Mouse (Mus musculus) right cerebral cortex, postnatal 36 days (tissue): ENCODE data around the gene Spats2l.

Experiments used
- DNase-seq, 2 experiments: peaks; one replicate each; pipeline ENCODE4 v3.0.0; 2022; ENCODE audit warnings: low spot score in 2 of 2, mixed read lengths in 1 of 2

The Spats2l gene

GRCm38 (mm10) chr1:57890259-57890902 lies 116.4 kb downstream of the Spats2l start:
- DNase-seq = no peak

GRCm38 (mm10) chr1:57890903-57891267 lies 116.9 kb downstream of the Spats2l start:
- no peak for DNase-seq

GRCm38 (mm10) chr1:57901494-57901893 lies 127.5 kb downstream of the Spats2l start:
- no peak for DNase-seq

- DNase-seq = no peak
Measured at GRCm38 (mm10) chr1:57903793-57904192, 129.8 kb downstream of the Spats2l start.

DNA sequence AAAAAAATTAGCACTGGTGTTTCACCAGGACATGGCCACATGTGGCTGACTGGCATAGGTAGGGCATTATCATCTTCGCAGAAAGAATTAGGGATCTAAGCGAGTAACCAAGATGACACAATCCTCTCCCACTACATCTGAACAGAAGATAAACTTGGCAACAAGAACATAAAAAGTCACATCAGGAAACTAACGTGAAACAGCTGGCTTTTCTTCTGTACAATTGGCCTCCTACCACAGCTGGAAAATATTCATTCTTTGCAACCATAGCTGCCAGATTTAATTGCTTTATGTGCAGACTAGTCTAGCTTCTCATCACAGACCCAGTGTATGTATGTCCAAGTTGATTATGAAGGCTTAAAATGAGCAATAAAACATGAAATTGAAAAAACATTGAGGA lies 131.9 kb downstream of the Spats2l start:
- no peak for DNase-seq

DNA sequence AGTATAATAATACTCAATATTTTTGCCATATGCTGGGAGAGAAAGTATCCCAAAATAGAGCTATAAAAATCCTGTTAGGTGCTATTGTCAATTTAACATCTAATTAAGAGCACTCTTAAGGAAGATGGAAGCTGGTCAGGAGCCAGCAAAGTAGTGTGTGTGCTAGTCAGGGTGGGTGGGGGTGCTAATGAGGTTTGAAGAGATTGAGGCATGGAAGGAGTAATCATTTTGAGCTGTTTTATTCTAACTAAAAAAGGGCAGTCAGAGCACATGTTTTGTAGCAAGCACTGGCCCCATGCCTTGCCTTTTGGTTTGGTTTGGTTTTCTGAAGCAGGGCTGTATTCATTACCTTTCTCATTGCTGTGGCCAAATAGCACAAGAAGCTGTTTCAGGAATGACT lies 132.3 kb downstream of the Spats2l start:
- DNase-seq = no peak

GRCm38 (mm10) chr1:57911561-57911960 lies 137.6 kb downstream of the Spats2l start:
- no peak for DNase-seq

- DNase-seq = no peak
Measured at GRCm38 (mm10) chr1:57917342-57917741, 143.4 kb downstream of the Spats2l start.

GRCm38 (mm10) chr1:57918567-57918966 lies 144.6 kb downstream of the Spats2l start:
- no peak for DNase-seq

DNA sequence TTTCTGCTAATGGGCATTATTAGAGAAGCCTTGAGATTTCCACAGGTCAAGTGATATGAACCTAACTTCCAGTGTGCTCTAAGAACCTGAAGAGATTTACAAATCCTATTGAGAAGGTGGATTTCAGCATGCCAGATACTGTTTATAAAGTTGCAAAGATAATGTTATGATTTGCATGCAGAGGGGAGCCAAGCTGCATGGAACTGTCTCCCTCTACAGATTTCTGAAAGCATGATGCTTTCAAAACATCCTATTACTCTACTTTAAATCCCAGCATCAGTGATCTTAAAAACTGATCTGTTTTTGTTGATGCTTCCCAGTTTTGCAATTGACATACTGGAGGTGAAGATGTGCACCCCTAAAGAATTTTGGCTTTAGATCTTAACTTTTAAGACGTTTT lies 160.3 kb downstream of the Spats2l start:
- no peak for DNase-seq

DNA sequence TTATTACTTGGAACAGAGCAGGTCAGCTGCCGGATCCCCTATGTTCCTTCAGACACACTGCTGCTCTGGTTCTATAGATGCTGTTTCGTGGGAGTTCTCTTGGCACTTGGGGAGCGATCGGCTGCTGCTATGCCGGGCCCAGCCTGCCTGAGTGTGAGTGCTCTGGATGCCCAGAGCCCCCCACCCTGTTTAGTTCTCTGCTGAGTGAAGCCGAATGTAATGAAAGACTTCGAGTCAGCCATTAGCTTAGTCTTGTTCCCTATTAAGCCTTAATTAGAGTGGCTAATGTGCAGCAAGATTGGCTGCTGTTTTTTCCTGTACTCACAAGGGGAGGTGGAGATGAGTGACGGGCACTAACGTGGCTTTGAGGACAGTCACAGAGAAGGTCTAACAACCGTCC lies 166.7 kb downstream of the Spats2l start:
- DNase-seq = no peak

GRCm38 (mm10) chr1:57941095-57941494 lies 167.1 kb downstream of the Spats2l start:
- no peak for DNase-seq

- DNase-seq = no peak
Measured at GRCm38 (mm10) chr1:57941734-57942133, 167.8 kb downstream of the Spats2l start.

DNA sequence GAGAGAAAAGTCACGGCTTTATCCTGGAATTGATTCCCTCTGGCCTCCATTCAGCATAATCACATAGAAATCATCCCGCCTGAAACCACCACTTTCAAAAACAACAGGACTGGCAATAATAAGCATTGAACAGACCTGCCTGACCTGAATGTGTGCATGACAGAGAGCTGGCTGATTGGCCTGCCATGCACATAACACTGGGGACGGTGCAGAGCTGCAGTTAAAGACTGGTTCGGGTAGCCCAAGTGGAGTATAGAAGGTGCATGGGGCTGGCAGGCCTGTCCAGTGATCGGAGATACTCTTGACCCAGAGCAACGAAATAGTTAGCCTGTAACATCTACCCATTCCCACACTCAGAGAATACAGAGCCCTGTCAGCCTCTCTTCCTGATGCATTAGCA lies 168.3 kb downstream of the Spats2l start:
- no peak for DNase-seq

DNA sequence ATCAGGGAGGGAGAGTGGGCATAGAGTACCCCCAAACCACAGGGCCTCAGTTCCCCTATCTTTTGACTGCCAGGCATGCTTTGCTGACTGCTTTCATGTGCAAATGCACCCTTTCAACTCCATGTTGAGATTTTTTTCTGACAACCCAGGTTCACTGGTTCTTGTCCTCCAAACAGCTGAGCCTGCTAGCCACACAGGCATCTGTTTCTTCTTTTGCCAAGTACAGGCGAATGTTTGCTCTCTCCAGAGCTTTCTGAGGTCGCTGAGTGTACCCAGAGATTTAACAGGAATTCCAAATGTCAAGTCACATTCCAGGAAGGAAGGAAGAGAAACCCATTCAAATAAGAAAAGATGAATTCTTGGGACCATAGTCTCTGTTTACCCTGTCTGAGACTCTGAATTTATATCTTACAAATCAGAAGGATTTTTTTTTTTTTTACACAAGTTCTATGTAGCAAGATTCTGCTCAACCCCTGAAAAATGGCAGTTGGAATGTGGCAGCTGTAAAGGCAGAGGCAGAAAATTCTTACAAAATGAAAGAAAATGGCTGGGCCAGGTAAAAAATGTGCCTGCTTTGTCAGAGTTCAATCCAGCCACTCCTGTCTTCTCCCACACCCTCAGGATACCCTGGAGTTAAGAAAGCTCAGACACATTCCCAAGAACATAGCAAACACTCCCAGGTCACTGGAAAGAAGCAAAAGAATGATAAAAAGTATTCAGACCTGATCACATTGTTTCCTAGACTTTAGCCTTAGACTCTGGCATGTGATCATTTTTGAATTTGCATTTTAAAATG lies 173.8 kb downstream of the Spats2l start:
- no peak for DNase-seq

GRCm38 (mm10) chr1:57949195-57949594 lies 175.2 kb downstream of the Spats2l start:
- no peak for DNase-seq

- no peak for DNase-seq
Measured at GRCm38 (mm10) chr1:57949716-57950115, 175.8 kb downstream of the Spats2l start.

DNA sequence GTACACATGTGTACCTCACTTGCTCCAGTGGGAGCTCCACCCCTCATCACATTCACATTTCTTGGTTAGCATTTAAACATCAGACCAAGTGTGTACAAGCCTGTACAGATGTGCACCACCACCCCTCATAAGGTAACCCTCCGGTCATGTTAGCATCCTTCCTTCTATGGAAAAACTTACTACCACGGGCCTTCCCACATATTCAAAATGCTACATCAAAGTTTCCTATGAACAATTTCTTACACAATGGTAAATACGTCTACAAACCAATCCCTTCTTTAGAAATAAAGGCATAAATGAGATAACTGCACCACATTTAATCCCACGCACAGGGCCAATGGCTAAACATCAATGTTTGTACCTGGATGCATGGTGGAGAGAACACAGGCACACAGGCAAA lies 178.5 kb downstream of the Spats2l start:
- DNase-seq = no peak

- no peak for DNase-seq
Measured at GRCm38 (mm10) chr1:57953586-57954375, 179.8 kb downstream of the Spats2l start.

- no peak for DNase-seq
Measured at GRCm38 (mm10) chr1:57954376-57954765, 180.4 kb downstream of the Spats2l start.

DNA sequence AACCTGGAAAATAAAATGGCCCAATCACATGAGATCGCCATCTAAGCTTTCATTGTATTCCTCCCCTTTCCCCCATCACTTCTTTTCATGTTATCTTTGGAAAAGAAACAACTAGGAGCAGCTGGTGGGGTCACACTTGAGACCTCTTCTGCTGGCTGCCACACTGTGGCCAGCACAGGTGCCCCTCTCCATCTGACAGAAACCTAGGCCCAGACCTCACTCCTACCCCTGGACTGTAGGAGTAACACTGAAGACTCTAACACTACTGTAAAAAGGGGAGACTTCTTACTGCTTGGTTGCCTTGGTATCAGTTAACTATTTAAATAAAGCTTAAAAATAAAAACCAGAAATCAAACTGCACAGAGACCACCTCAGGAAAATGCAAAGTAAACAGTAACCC lies 181.8 kb downstream of the Spats2l start:
- no peak for DNase-seq
